Mouse (Mus musculus): Measurements from ENCODE around the gene D10Wsu102e.

D10Wsu102e gene

DNA sequence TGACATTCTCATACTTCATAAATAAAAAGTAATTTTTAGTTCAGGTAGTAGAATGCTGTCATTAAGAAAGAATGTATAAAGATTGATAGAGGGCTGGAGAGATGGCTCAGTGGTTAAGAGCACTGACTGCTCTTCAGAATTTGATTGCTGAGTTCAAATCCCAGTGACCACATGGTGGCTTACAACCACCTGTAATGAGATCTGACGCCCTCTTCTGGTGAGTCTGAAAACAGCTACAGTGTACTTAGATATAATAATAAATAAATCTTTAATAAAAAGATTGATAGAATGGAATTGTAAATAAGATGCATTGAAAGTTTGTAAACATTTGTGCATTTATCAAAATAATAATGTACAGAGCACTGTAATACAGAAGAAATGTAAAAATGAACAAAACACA lies 176.4 kb downstream of the D10Wsu102e start:
- no peak for DNase-seq (ENCODE audit: low spot score in 2 of 2)
